Mouse (Mus musculus): ENCODE data around the gene Fam69b. TPM values are rescaled to one million over a fixed set of nuclear protein-coding genes. Genes with fewer than 3 reads are reported as not detected.

Fam69b gene
- polyA plus RNA-seq, 1 experiment from 2014 or later = 66.1 TPM

DNA sequence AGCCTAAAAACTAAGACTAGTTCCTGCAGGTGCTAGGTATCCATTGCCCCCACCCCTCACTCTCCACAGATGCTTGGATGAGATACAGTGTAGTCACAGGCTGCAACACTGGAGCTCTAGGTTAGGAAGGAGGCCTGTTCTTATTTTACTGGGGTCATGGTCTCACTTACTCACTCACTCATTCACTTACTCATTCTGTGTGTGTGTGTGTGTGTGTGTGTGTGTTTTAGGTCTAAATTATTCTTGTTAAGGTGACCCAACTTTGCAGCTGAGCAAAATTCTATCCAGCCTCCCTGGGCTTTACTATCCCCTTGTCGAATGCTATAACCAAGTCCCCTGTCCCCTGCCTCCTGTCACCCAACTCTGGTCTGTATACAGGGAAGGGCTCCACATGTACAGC is 26.7 kb upstream of the Fam69b start:
- Histone ChIP-seq H3K4me1 (peaks cover 13% of the 10 kb centered on the region), H3K9ac (no peak overlapping the region), H3K27me3 (replicated peaks) (peaks cover 31% of the 10 kb centered on the region), H3K36me3 (no peaks in the 10 kb centered on the region), H3K4me2 (replicated peaks) (no peak overlapping the region), H3K9me3 (no peaks in the 10 kb centered on the region), H3K27ac (no peak overlapping the region), H3K4me3 (no peak overlapping the region)
- no peak for ATAC-seq (ENCODE audit: low FRiP score, low read depth)
- WGBS = 95% methylated on average over 1 of the region's 1 CpGs

- H3K27me3 ChIP-seq (replicated peaks) = peaks cover 31% of the 10 kb centered on the region
- no peak for ATAC-seq (ENCODE audit: low FRiP score, low read depth)
- H3K4me2 ChIP-seq (replicated peaks) = no peak overlapping the region
- no peak overlapping the region for H3K27ac ChIP-seq
- H3K4me3 ChIP-seq = no peak overlapping the region
- 81% methylated on average over 5 of the region's 5 CpGs for whole genome bisulfite sequencing
- no peaks in the 10 kb centered on the region for H3K36me3 ChIP-seq
- no peaks in the 10 kb centered on the region for H3K9me3 ChIP-seq
- peaks cover 13% of the 10 kb centered on the region for H3K4me1 ChIP-seq
- no peak overlapping the region for H3K9ac ChIP-seq
These were observed 25.6 kb upstream of the Fam69b start for GRCm38 (mm10) chr2:26602631-26603030.

DNA sequence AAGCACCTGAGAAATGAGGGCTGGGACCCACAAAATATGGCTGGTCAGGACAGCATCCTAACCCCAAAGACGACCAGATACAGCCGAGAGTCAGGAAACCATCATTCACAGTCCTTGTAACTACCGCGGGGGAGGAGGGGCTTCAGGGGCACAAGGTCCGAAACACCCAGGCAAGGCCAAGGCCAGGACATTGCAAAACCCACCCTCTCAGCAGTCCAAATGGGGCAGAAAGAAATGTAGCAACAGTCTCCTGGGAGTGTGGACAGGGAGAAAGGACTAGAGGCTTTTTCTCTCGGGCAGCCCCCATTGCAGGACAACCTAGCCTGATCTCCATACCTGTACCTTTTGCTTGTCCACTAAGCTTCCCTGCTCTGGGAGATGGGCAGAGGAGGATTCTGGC is 25.1 kb upstream of the Fam69b start:
- Histone ChIP-seq H3K27me3 (replicated peaks) (peaks cover 31% of the 10 kb centered on the region), H3K36me3 (no peaks in the 10 kb centered on the region), H3K4me2 (replicated peaks) (peak overlapping the region; percentile 88), H3K4me1 (peaks cover 13% of the 10 kb centered on the region), H3K9me3 (no peaks in the 10 kb centered on the region), H3K4me3 (peak overlapping the region; percentile 51), H3K27ac (no peak overlapping the region), H3K9ac (0 out of 2 replicates have a peak overlapping the region, but pooled peaks have one; percentile 61)
- WGBS = 14% methylated on average over 6 of the region's 6 CpGs
- ATAC-seq (ENCODE audit: low FRiP score, low read depth) = 0 out of 2 replicates have a peak, but pooled peaks have one; percentile 14

- Histone ChIP-seq H3K9ac (peak within 1 kb of the TSS; percentile 61), H3K27me3 (replicated peaks) (peaks cover 31% of the 10 kb centered on the region), H3K9me3 (no peaks in the 10 kb centered on the region), H3K36me3 (no peaks in the 10 kb centered on the region), H3K27ac (no peak within 1 kb of the TSS), H3K4me2 (replicated peaks) (peak within 1 kb of the TSS; percentile 88), H3K4me1 (peaks cover 13% of the 10 kb centered on the region), H3K4me3 (peak within 1 kb of the TSS; percentile 51)
- ATAC-seq (ENCODE audit: low FRiP score, low read depth) = peak; percentile 67; the same call in 1 of the 2 replicates
- WGBS = under 1% methylated on average over 100 of the region's 103 CpGs
These were observed 24.3 kb upstream of the Fam69b start, which contains the start of gene Agpat2 for GRCm38 (mm10) chr2:26603720-26604671. Agpat2 (minus strand) TSS chr2:26604417.

- no peak overlapping the region for H3K4me2 ChIP-seq (replicated peaks)
- no peaks in the 10 kb centered on the region for H3K9me3 ChIP-seq
- no peak for ATAC-seq (ENCODE audit: low FRiP score, low read depth)
- no peak overlapping the region for H3K4me3 ChIP-seq
- H3K27ac ChIP-seq = no peak overlapping the region
- WGBS = 84% methylated on average over 8 of the region's 8 CpGs
- peaks cover 31% of the 10 kb centered on the region for H3K27me3 ChIP-seq (replicated peaks)
- no peaks in the 10 kb centered on the region for H3K36me3 ChIP-seq
- H3K4me1 ChIP-seq = peaks cover 13% of the 10 kb centered on the region
- no peak overlapping the region for H3K9ac ChIP-seq
These were observed 22.9 kb upstream of the Fam69b start for GRCm38 (mm10) chr2:26605331-26605730.

GRCm38 (mm10) chr2:26606579-26606978 is 21.7 kb upstream of the Fam69b start:
- no peak overlapping the region for H3K4me2 ChIP-seq (replicated peaks)
- H3K4me1 ChIP-seq = peaks cover 13% of the 10 kb centered on the region
- ATAC-seq (ENCODE audit: low FRiP score, low read depth) = no peak
- H3K27me3 ChIP-seq (replicated peaks) = peaks cover 31% of the 10 kb centered on the region
- H3K4me3 ChIP-seq = no peak overlapping the region
- 74% methylated on average over 3 of the region's 3 CpGs for WGBS
- no peaks in the 10 kb centered on the region for H3K36me3 ChIP-seq
- H3K27ac ChIP-seq = no peak overlapping the region
- H3K9ac ChIP-seq = no peak overlapping the region
- no peaks in the 10 kb centered on the region for H3K9me3 ChIP-seq

DNA sequence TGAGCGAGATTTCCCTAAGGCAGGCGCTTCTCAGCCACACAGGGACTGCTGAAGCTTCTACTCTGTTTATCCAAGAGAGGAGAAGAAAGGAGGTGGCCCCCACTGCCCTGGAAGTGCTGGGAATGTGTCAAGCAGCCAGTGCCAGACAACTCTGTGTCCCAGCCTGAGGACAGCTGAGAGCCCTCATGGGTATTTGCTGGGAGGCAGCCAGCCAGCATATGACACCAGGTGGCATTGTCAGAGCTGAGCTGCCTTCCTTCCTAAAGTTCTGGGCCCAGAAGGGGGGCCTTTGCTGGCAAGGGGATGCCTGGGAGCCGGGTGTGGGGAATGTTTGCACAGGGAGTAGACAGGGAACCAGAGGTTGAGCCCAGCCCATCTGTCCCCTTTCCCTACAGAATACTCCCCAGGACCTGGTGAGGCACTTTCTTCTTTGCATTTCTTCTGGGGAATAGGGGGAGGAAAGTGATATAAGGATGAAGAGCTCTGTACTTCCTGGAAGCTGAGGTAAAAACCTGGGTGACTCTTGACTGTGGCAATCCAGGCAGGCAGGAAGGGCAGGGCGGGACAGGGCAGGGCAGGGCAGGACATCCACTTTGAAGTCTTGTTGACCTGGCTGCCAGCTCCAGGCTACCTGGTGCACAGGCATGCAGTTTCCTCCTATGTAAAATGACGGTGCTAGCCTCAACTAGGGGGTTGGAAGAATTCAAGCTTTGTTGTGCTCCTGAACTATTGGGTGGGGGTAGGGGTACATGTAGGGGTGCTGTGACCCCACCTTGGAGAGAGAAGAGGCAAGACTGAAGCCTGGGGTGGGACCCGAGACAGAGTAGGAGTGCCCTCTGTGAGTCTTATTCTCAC is 21.0 kb upstream of the Fam69b start:
- Histone ChIP-seq H3K9me3 (no peaks in the 10 kb centered on the region), H3K9ac (no peak overlapping the region), H3K4me1 (peaks cover 13% of the 10 kb centered on the region), H3K27me3 (replicated peaks) (peaks cover 31% of the 10 kb centered on the region), H3K4me3 (no peak overlapping the region), H3K27ac (no peak overlapping the region), H3K36me3 (no peaks in the 10 kb centered on the region), H3K4me2 (replicated peaks) (no peak overlapping the region)
- ATAC-seq (ENCODE audit: low FRiP score, low read depth) = no peak
- WGBS = 57% methylated on average over 6 of the region's 6 CpGs

DNA sequence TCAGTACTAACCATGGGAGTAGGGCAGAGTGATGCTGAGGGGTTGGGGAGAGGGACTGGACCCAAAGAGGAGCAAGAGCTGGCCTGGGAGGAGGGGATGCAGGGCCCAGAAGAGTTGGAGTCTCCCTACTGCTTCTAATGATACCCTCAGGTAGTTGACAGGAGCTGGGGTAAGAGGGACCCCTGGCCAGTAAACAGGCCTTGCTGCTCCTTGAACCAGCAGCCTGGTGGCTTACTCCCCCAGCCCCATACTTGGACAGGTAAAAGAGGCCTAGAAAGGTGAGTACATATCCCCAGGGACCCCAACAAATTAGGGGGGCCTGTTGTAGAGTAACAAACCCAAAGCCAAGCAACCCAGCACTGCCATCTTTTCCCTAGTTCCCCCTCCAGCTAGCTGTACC is 19.5 kb upstream of the Fam69b start:
- ATAC-seq (ENCODE audit: low FRiP score, low read depth) = no peak
- Histone ChIP-seq H3K4me2 (replicated peaks) (no peak overlapping the region), H3K4me3 (no peak overlapping the region), H3K9me3 (no peaks in the 10 kb centered on the region), H3K36me3 (no peaks in the 10 kb centered on the region), H3K27me3 (replicated peaks) (peaks cover 17% of the 10 kb centered on the region), H3K27ac (no peak overlapping the region), H3K4me1 (peaks cover 9% of the 10 kb centered on the region), H3K9ac (no peak overlapping the region)

GRCm38 (mm10) chr2:26609261-26609661 is 19.0 kb upstream of the Fam69b start:
- peaks cover 12% of the 10 kb centered on the region for H3K27me3 ChIP-seq (replicated peaks)
- H3K4me3 ChIP-seq = no peak overlapping the region
- peaks cover 4% of the 10 kb centered on the region; the same call in 1 of the 2 replicates for H3K4me1 ChIP-seq
- no peaks in the 10 kb centered on the region for H3K36me3 ChIP-seq
- H3K9ac ChIP-seq = no peak overlapping the region
- no peak overlapping the region for H3K4me2 ChIP-seq (replicated peaks)
- no peak for ATAC-seq (ENCODE audit: low FRiP score, low read depth)
- H3K9me3 ChIP-seq = no peaks in the 10 kb centered on the region
- no peak overlapping the region for H3K27ac ChIP-seq

DNA sequence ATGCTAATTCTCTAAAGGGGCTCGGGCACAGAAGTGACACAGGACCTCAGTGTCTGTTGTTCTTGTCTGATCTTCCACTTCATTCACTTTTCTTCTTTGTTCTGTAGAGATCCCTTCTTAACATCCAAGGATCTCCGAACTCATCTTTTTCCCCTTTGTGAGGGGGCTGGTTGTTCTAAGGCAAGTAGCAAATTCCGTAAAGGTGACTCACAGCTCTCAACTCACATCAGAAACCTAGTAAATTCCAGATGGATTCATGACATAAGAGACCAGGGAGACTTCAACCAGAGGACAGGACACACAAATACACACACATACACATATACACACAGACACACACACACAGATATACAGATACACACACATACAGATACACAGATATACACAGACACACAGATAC is 17.7 kb upstream of the Fam69b start:
- Histone ChIP-seq H3K4me2 (replicated peaks) (no peak overlapping the region), H3K27me3 (replicated peaks) (peaks cover under 1% of the 10 kb centered on the region; the same call in 1 of the 2 replicates), H3K36me3 (no peaks in the 10 kb centered on the region), H3K9me3 (no peaks in the 10 kb centered on the region), H3K27ac (no peak overlapping the region), H3K4me3 (no peak overlapping the region), H3K9ac (no peak overlapping the region), H3K4me1 (no peaks in the 10 kb centered on the region)
- WGBS = 80% methylated on average over 3 of the region's 3 CpGs
- no peak for ATAC-seq (ENCODE audit: low FRiP score, low read depth)

DNA sequence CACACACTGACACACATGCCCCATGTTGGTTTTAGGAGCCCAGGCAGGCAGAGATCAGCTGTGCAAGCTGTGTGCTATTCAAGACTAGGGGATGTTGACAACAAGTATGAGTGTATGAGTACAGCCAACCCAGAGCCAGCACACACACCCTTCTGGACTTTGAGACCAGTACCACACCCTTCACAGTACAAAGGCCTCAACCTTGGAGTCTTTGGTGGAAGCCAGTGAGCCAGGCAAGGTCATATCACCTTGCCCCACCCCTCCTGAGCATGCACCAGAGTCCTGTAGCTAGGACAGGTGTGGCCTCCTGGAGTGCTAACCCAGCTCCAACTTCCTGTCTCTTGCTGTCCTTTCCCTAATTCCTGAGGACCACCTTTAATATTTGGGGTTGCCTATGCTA is 17.2 kb upstream of the Fam69b start:
- Histone ChIP-seq H3K4me1 (no peaks in the 10 kb centered on the region), H3K9me3 (no peaks in the 10 kb centered on the region), H3K9ac (no peak overlapping the region), H3K4me2 (replicated peaks) (no peak overlapping the region), H3K36me3 (no peaks in the 10 kb centered on the region), H3K27me3 (replicated peaks) (no peaks in the 10 kb centered on the region), H3K27ac (no peak overlapping the region), H3K4me3 (no peak overlapping the region)
- ATAC-seq (ENCODE audit: low FRiP score, low read depth) = no peak

DNA sequence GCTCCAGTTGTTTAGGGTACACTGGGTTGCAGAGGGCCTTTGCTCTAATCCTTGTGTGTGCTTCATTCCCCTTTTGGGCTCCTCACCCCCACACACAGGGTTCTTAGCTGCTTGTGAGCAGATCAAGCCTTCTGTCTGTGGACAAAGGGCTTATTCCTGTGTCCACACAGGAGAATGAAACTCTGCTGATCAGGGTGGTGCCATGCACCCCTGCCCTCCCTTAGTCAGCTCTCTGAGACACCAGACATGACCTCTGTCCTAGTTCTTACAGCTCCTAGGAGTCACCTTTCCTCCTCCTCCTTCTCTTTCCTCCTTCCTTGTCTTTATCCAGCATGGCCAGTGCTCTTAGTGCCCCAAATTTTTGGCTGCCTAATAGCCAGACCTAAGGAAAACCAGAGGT is 16.4 kb upstream of the Fam69b start:
- Histone ChIP-seq H3K27me3 (replicated peaks) (no peaks in the 10 kb centered on the region), H3K36me3 (no peaks in the 10 kb centered on the region), H3K9me3 (no peaks in the 10 kb centered on the region), H3K27ac (no peak overlapping the region), H3K9ac (no peak overlapping the region), H3K4me3 (no peak overlapping the region), H3K4me2 (replicated peaks) (no peak overlapping the region), H3K4me1 (no peaks in the 10 kb centered on the region)
- no peak for ATAC-seq (ENCODE audit: low FRiP score, low read depth)
